Mouse (Mus musculus): ENCODE data around the gene Zfp697. TPM values are rescaled to one million over a fixed set of nuclear protein-coding genes. Genes with fewer than 3 reads are reported as not detected.

The Zfp697 gene
- polyA plus RNA-seq, 1 experiment from 2014 or later, result 8.8 TPM

Other genes with a start within 250 kb of the Zfp697 start
- gene Adam30, start 221.8 kb upstream of the Zfp697 start, polyA plus RNA-seq (2016; fragmentation: Nextera tagmentation; extraction: Ambion mirVana), result not detected in 2 replicates
- gene Reg4, start 160.3 kb upstream of the Zfp697 start, polyA plus RNA-seq (2016; fragmentation: Nextera tagmentation; extraction: Ambion mirVana), result not detected in 2 replicates
- gene Hmgcs2, start 102.0 kb upstream of the Zfp697 start, polyA plus RNA-seq (2016; fragmentation: Nextera tagmentation; extraction: Ambion mirVana), result 1.0 and 1.6 TPM in 2 replicates
- 373 and 379 TPM in 2 replicates for gene Phgdh, start 42.5 kb upstream of the Zfp697 start, polyA plus RNA-seq (2016; fragmentation: Nextera tagmentation; extraction: Ambion mirVana)
- gene Gm4450, start 74.7 kb downstream of the Zfp697 start, polyA plus RNA-seq (2016; fragmentation: Nextera tagmentation; extraction: Ambion mirVana), result not detected in 2 replicates
- not detected in 2 replicates for gene Hsd3b4, start 128.1 kb downstream of the Zfp697 start, polyA plus RNA-seq (2016; fragmentation: Nextera tagmentation; extraction: Ambion mirVana)
- gene Gm10681, start 206.3 kb downstream of the Zfp697 start, polyA plus RNA-seq (2016; fragmentation: Nextera tagmentation; extraction: Ambion mirVana), result not detected in 2 replicates
- gene Hsd3b5, start 247.8 kb downstream of the Zfp697 start, polyA plus RNA-seq (2016; fragmentation: Nextera tagmentation; extraction: Ambion mirVana), result not detected in 2 replicates

Data from embryonic facial prominence, embryonic 10.5 days (tissue).